Mouse (Mus musculus): ENCODE measurements around the gene Irs2. TPM values are rescaled to one million over a fixed set of nuclear protein-coding genes. Genes with fewer than 3 reads are reported as not detected.

The Irs2 gene
- total and polyA plus RNA-seq, 2 experiments, result 4.8 to 8.6 TPM

DNA sequence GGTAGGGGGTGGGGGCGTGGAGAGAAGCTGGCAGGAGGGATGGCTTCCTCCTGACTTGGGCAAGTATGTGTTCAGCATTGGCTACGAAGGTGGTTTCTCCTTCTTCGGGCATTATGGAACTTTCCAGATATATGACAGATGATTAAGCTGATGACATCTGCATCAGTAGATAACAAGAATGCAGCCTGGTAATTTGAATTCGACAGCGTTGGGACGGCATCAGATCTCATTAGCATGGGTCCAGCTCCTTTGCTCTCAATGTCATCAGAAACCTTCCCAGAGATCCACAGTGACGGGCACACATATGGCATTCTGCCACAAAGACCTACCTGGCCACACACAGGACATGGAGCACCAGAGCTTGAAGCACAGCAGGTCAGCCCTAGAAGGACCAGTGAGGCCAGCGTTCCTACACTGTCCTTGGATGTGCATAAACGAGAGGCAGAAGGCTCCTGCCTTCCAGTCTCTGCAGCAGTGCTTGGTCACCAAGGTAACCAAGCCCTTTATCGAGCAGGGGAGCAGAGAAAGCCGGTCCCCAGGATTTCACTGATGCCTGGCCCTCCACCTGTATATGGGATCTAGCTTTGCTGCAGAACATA, 29.0 kb downstream of the Irs2 start:
- Histone ChIP-seq H3K27ac (replicated peaks; ENCODE audit: insufficient read depth, low read depth, low read length) (no peak overlapping the region), H3K27me3 (ENCODE audit: control insufficient read depth, insufficient read depth, low read length) (no peaks in the 10 kb centered on the region), H3K79me2 (ENCODE audit: control insufficient read depth, insufficient read depth, low read length) (no peaks in the 10 kb centered on the region), H3K9ac (ENCODE audit: low read depth, low read length) (no peak overlapping the region), H3K36me3 (ENCODE audit: control insufficient read depth, insufficient read depth, low read length) (no peaks in the 10 kb centered on the region), H3K4me1 (ENCODE audit: control insufficient read depth, insufficient read depth, low read length) (peaks cover 11% of the 10 kb centered on the region), H3K4me3 (ENCODE audit: insufficient read depth, low read depth, low read length) (no peak overlapping the region)
- 87% methylated on average over 11 of the region's 11 CpGs for WGBS
- TF ChIP-seq POLR2A (IDR thresholded peaks at IDR 0.05; ENCODE audit: extremely low read depth, insufficient read depth, low read length), result no peak
- TF ChIP-seq CTCF (IDR thresholded peaks at IDR 0.05; ENCODE audit: low read depth, low read length), result no peak
- no peak for DNase-seq (ENCODE audit: extremely low read depth, low read depth, low spot score)

DNA sequence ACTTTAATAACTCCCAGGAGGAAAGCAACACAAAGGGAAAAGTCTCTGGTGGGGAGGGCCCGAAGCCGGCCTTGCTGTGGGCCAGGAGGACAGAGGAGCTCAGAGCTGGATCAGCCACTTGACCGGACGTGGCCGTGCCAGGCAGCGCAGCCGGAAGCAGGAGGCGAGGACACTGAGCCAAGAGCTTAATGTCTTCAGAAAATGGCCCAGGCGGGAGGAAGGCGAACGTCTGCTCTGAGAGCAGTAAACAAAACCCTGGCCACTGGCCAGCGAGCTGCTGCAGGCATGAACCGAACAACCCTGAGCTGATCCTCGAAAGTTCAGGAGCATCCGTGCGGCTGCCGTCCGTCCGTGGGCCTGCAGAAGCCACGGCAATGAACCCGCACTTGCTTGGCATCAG, 29.9 kb downstream of the Irs2 start:
- WGBS, result 17% methylated on average over 21 of the region's 21 CpGs
- no peak for TF ChIP-seq CTCF (IDR thresholded peaks at IDR 0.05; ENCODE audit: low read depth, low read length)
- TF ChIP-seq POLR2A (IDR thresholded peaks at IDR 0.05; ENCODE audit: extremely low read depth, insufficient read depth, low read length), result no peak
- H3K79me2 ChIP-seq (ENCODE audit: control insufficient read depth, insufficient read depth, low read length), result no peaks in the 10 kb centered on the region
- peak; percentile 54 for DNase-seq (ENCODE audit: extremely low read depth, low read depth, low spot score)
- no peaks in the 10 kb centered on the region for H3K36me3 ChIP-seq (ENCODE audit: control insufficient read depth, insufficient read depth, low read length)
- no peaks in the 10 kb centered on the region for H3K27me3 ChIP-seq (ENCODE audit: control insufficient read depth, insufficient read depth, low read length)
- no peak overlapping the region for H3K27ac ChIP-seq (replicated peaks; ENCODE audit: insufficient read depth, low read depth, low read length)
- no peak overlapping the region for H3K4me3 ChIP-seq (ENCODE audit: insufficient read depth, low read depth, low read length)
- peaks cover 11% of the 10 kb centered on the region for H3K4me1 ChIP-seq (ENCODE audit: control insufficient read depth, insufficient read depth, low read length)
- H3K9ac ChIP-seq (ENCODE audit: low read depth, low read length), result no peak overlapping the region

DNA sequence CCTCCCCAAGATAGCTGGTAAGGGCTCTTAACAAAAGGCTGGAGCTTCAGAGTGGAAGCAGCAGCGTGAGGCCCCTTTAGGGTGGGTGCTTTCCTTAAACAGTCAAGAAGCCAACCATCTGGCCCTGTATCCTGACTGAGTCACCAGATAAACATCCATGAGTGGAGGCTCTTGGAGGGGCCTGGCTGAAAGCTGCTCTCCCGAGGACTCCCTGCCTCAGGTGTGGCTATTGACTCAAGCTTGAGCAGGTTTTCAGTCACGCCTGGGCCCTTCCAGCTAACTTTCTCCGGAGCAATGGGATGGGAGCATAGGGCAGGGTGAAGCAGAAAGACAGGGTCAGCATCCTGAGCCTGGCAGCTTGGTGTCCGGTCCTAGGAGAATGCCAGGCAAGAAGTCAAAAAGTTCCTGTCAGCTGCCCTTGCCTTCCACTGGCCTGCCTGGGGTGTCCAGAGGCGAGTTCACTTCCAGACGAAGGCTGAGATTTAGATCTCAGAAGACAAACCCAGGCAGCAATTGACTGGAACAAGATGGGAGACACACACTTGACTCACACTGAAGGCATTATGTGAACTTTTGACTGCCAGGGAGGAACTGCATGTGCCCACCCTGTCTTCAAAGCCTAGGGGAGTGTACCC, 30.4 kb downstream of the Irs2 start:
- no peak for DNase-seq (ENCODE audit: extremely low read depth, low read depth, low spot score)
- Histone ChIP-seq H3K4me1 (ENCODE audit: control insufficient read depth, insufficient read depth, low read length) (peaks cover 11% of the 10 kb centered on the region), H3K9ac (ENCODE audit: low read depth, low read length) (no peak overlapping the region)

DNA sequence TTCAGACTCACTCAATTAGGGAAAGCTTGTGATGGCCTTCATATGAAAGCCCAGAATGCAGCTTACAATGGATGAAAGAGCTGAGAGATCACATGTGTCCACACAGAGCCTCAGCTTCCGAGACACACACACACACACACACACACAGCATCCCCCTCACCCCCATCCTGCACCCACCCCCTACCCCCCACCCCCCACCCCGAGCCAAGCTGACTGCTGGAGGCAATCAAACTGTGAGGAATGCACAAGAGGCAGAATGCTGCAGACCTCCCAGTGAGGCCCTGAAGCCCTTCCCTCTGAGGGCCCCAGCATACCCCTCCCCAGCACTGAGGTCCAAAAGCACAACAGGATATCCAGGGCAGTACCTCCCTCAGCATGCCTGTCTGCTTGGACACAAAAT, 33.6 kb downstream of the Irs2 start:
- H3K9ac ChIP-seq (ENCODE audit: low read depth, low read length), result no peak overlapping the region
- peaks cover 11% of the 10 kb centered on the region for H3K4me1 ChIP-seq (ENCODE audit: control insufficient read depth, insufficient read depth, low read length)
- 48% methylated on average over 2 of the region's 2 CpGs for WGBS
- no peaks in the 10 kb centered on the region for H3K79me2 ChIP-seq (ENCODE audit: control insufficient read depth, insufficient read depth, low read length)
- H3K27me3 ChIP-seq (ENCODE audit: control insufficient read depth, insufficient read depth, low read length), result no peaks in the 10 kb centered on the region
- no peaks in the 10 kb centered on the region for H3K36me3 ChIP-seq (ENCODE audit: control insufficient read depth, insufficient read depth, low read length)
- no peak for DNase-seq (ENCODE audit: extremely low read depth, low read depth, low spot score)
- peak overlapping the region; percentile 26; the same call in 1 of the 2 replicates for H3K27ac ChIP-seq (replicated peaks; ENCODE audit: insufficient read depth, low read depth, low read length)
- H3K4me3 ChIP-seq (ENCODE audit: insufficient read depth, low read depth, low read length), result no peak overlapping the region
- TF ChIP-seq POLR2A (IDR thresholded peaks at IDR 0.05; ENCODE audit: extremely low read depth, insufficient read depth, low read length) (no peak), CTCF (IDR thresholded peaks at IDR 0.05; ENCODE audit: low read depth, low read length) (no peak)

More for the DNA sequence above, 30.4 kb downstream of the Irs2 start:
- 82% methylated on average over 7 of the region's 7 CpGs for WGBS
- no peak for TF ChIP-seq CTCF (IDR thresholded peaks at IDR 0.05; ENCODE audit: low read depth, low read length)
- TF ChIP-seq POLR2A (IDR thresholded peaks at IDR 0.05; ENCODE audit: extremely low read depth, insufficient read depth, low read length), result no peak
- no peaks in the 10 kb centered on the region for H3K36me3 ChIP-seq (ENCODE audit: control insufficient read depth, insufficient read depth, low read length)
- H3K4me3 ChIP-seq (ENCODE audit: insufficient read depth, low read depth, low read length), result no peak overlapping the region
- H3K27ac ChIP-seq (replicated peaks; ENCODE audit: insufficient read depth, low read depth, low read length), result no peak overlapping the region
- no peaks in the 10 kb centered on the region for H3K27me3 ChIP-seq (ENCODE audit: control insufficient read depth, insufficient read depth, low read length)
- H3K79me2 ChIP-seq (ENCODE audit: control insufficient read depth, insufficient read depth, low read length), result no peaks in the 10 kb centered on the region

DNA sequence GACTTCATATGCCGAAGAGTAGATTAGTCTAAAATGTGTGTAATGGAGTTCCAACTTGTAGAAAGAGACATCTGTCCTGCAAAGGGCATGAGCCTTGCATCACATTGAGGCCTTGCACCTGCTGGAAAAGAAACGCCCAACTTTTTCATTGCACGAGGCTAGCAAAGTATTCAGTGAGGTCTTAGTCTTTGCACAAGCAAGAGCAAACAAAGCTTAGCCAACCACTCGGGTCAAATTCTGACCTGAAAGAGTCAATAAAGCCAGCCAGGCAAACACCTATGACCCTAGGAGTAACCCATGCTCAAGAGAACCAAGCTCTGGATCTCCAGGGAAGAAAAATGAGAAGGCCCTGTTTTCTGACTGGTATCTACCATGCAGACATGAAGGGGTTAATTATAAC, 34.1 kb downstream of the Irs2 start:
- Histone ChIP-seq H3K36me3 (ENCODE audit: control insufficient read depth, insufficient read depth, low read length) (no peaks in the 10 kb centered on the region), H3K4me1 (ENCODE audit: control insufficient read depth, insufficient read depth, low read length) (peaks cover 14% of the 10 kb centered on the region), H3K27ac (replicated peaks; ENCODE audit: insufficient read depth, low read depth, low read length) (peak overlapping the region; percentile 26; the same call in 1 of the 2 replicates), H3K4me3 (ENCODE audit: insufficient read depth, low read depth, low read length) (no peak overlapping the region), H3K9ac (ENCODE audit: low read depth, low read length) (no peak overlapping the region), H3K27me3 (ENCODE audit: control insufficient read depth, insufficient read depth, low read length) (no peaks in the 10 kb centered on the region), H3K79me2 (ENCODE audit: control insufficient read depth, insufficient read depth, low read length) (no peaks in the 10 kb centered on the region)
- TF ChIP-seq CTCF (IDR thresholded peaks at IDR 0.05; ENCODE audit: low read depth, low read length) (no peak), POLR2A (IDR thresholded peaks at IDR 0.05; ENCODE audit: extremely low read depth, insufficient read depth, low read length) (no peak)
- DNase-seq (ENCODE audit: extremely low read depth, low read depth, low spot score), result peak; percentile 99
- 28% methylated on average over 4 of the region's 4 CpGs for WGBS

DNA sequence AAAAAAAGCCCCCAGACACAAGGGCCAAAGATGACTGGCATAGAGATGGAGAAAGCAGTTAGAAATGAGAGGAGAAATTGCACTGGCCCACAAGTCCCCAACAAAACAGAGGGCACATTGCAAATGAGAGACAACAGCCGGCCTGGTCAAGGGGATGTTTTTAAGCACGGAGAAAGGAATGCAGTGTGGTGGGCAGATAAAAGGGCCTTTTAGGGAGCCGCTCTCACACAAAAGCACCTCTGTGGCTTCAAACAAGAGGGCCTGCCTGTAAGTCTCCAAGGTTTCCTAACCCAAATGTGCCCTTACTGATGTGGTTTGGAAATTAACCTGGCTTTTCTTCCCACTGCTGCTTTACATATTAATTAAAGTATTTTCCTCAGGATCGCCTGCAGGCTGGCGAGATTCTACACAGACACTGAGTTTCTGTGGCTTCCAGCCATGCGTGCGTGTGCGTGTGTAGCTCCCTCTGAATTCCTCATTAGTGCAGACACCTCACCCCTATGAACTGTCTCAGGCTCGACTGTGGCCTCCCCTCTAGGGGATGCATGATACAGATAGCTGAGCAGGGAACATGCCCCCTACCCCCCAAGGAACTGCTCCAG, 35.3 kb downstream of the Irs2 start:
- H3K9ac ChIP-seq (ENCODE audit: low read depth, low read length), result no peak overlapping the region
- no peaks in the 10 kb centered on the region for H3K36me3 ChIP-seq (ENCODE audit: control insufficient read depth, insufficient read depth, low read length)
- peaks cover 11% of the 10 kb centered on the region for H3K4me1 ChIP-seq (ENCODE audit: control insufficient read depth, insufficient read depth, low read length)
- H3K27ac ChIP-seq (replicated peaks; ENCODE audit: insufficient read depth, low read depth, low read length), result no peak overlapping the region
- 82% methylated on average over 9 of the region's 9 CpGs for WGBS
- no peak for DNase-seq (ENCODE audit: extremely low read depth, low read depth, low spot score)
- no peaks in the 10 kb centered on the region for H3K79me2 ChIP-seq (ENCODE audit: control insufficient read depth, insufficient read depth, low read length)
- H3K27me3 ChIP-seq (ENCODE audit: control insufficient read depth, insufficient read depth, low read length), result no peaks in the 10 kb centered on the region
- TF ChIP-seq CTCF (IDR thresholded peaks at IDR 0.05; ENCODE audit: low read depth, low read length), result no peak
- no peak for TF ChIP-seq POLR2A (IDR thresholded peaks at IDR 0.05; ENCODE audit: extremely low read depth, insufficient read depth, low read length)
- H3K4me3 ChIP-seq (ENCODE audit: insufficient read depth, low read depth, low read length), result no peak overlapping the region
